Mouse (Mus musculus): ENCODE measurements around the gene Dbi.

Dbi gene

GRCm38 (mm10) chr1:120120969-120121811 lies at the start of gene Dbi, which contains the start of gene 3110009E18Rik:
Gene Dbi, minus strand, starts transcription at chr1:120121078.
Gene 3110009E18Rik, plus strand, starts transcription at chr1:120121187.
- in situ Hi-C loops (cut with MboI): no loop called here

GRCm38 (mm10) chr1:120170307-120170706 lies 49.4 kb upstream of the Dbi start:
- in situ Hi-C loops (cut with MboI): loop anchor here (10.0 to 25.0 kb wide), 2 partner anchors 374 to 1142 kb away; no protein-coding TSS in a partner anchor

GRCm38 (mm10) chr1:120168674-120169073 lies 47.8 kb upstream of the Dbi start:
- in situ Hi-C loops (cut with MboI): loop anchor here (25.0 kb wide), 1 partner anchor 1144 kb away; no protein-coding TSS in a partner anchor

- in situ Hi-C loops (cut with MboI): loop anchor here (25.0 kb wide), 1 partner anchor 1144 kb away; no protein-coding TSS in a partner anchor
These were observed 47.1 kb upstream of the Dbi start for GRCm38 (mm10) chr1:120168016-120168415.

- in situ Hi-C loops (cut with MboI): loop anchor here (25.0 kb wide), 1 partner anchor 1150 kb away; no protein-coding TSS in a partner anchor
These were observed 41.7 kb upstream of the Dbi start for GRCm38 (mm10) chr1:120162616-120163015.

GRCm38 (mm10) chr1:120161502-120161901 lies 40.6 kb upstream of the Dbi start:
- in situ Hi-C loops (cut with MboI): loop anchor here (25.0 kb wide), 1 partner anchor 1151 kb away; no protein-coding TSS in a partner anchor

GRCm38 (mm10) chr1:120158474-120159127 lies 37.7 kb upstream of the Dbi start:
- in situ Hi-C loops (cut with MboI): loop anchor here (25.0 kb wide), 1 partner anchor 1154 kb away; no protein-coding TSS in a partner anchor

GRCm38 (mm10) chr1:120155325-120155724 lies 34.4 kb upstream of the Dbi start:
- in situ Hi-C loops (cut with MboI): loop anchor here (25.0 kb wide), 1 partner anchor 1157 kb away; no protein-coding TSS in a partner anchor

- in situ Hi-C loops (cut with MboI): loop anchor here (25.0 kb wide), 1 partner anchor 1158 kb away; no protein-coding TSS in a partner anchor
These were observed 33.4 kb upstream of the Dbi start for GRCm38 (mm10) chr1:120154232-120154631.

- in situ Hi-C loops (cut with MboI): loop anchor here (25.0 kb wide), 1 partner anchor 1415 kb away; the partner anchor contains the start of gene Ddx18
These were observed 26.1 kb upstream of the Dbi start for GRCm38 (mm10) chr1:120146994-120147393.

- in situ Hi-C loops (cut with MboI): loop anchor here (25.0 kb wide), 1 partner anchor 1417 kb away; the partner anchor contains the start of gene Ddx18
These were observed 24.8 kb upstream of the Dbi start for GRCm38 (mm10) chr1:120145527-120146216.

GRCm38 (mm10) chr1:120142551-120142950 lies 21.7 kb upstream of the Dbi start:
- in situ Hi-C loops (cut with MboI): loop anchor here (25.0 kb wide), 1 partner anchor 1420 kb away; the partner anchor contains the start of gene Ddx18

GRCm38 (mm10) chr1:120140144-120140693 lies 19.3 kb upstream of the Dbi start:
- in situ Hi-C loops (cut with MboI): loop anchor here (25.0 kb wide), 1 partner anchor 1422 kb away; the partner anchor contains the start of gene Ddx18

GRCm38 (mm10) chr1:120138923-120139540 lies 18.2 kb upstream of the Dbi start:
- in situ Hi-C loops (cut with MboI): loop anchor here (25.0 kb wide), 1 partner anchor 1423 kb away; the partner anchor contains the start of gene Ddx18

- in situ Hi-C loops (cut with MboI): loop anchor here (25.0 kb wide), 1 partner anchor 1426 kb away; the partner anchor contains the start of gene Ddx18
These were observed 15.3 kb upstream of the Dbi start for GRCm38 (mm10) chr1:120135934-120136786.

GRCm38 (mm10) chr1:120132376-120132775 lies 11.5 kb upstream of the Dbi start:
- in situ Hi-C loops (cut with MboI): loop anchor here (25.0 kb wide), 1 partner anchor 1430 kb away; the partner anchor contains the start of gene Ddx18

GRCm38 (mm10) chr1:120126318-120126717 lies 5.4 kb upstream of the Dbi start:
- in situ Hi-C loops (cut with MboI): loop anchor here (25.0 kb wide), 1 partner anchor 1436 kb away; the partner anchor contains the start of gene Ddx18

GRCm38 (mm10) chr1:120125471-120125870 lies 4.6 kb upstream of the Dbi start:
- in situ Hi-C loops (cut with MboI): loop anchor here (25.0 kb wide), 1 partner anchor 1437 kb away; the partner anchor contains the start of gene Ddx18

GRCm38 (mm10) chr1:120124839-120125238 lies 4.0 kb upstream of the Dbi start:
- in situ Hi-C loops (cut with MboI): loop anchor here (25.0 kb wide), 1 partner anchor 1437 kb away; the partner anchor contains the start of gene Ddx18
